Mouse (Mus musculus) ES-Bruce4 (cell line): ENCODE measurements around the gene Usf2. TPM values are rescaled to one million over a fixed set of nuclear protein-coding genes. Genes with fewer than 3 reads are reported as not detected.
A peak's percentile ranks its signal among the peaks of the same experiment; 100 is the strongest.

ENCODE experiments used
- H3K27ac ChIP-seq: 2 replicates; pipeline ENCODE4 v1.5.1; 2012; ENCODE audit warnings: low read length, inconsistent platforms; ENCODE audit not compliant: insufficient read depth
- H3K27me3 ChIP-seq: 2 replicates; pipeline ENCODE4 v1.6.1; 2012; ENCODE audit warnings: mild to moderate bottlenecking, low read length, inconsistent platforms; ENCODE audit not compliant: control insufficient read depth, poor library complexity, insufficient read depth, severe bottlenecking
- H3K36me3 ChIP-seq: 2 replicates; pipeline ENCODE4 v1.6.1; 2012; ENCODE audit warnings: inconsistent platforms, mild to moderate bottlenecking, low read length, moderate library complexity; ENCODE audit not compliant: control insufficient read depth, poor library complexity, insufficient read depth, severe bottlenecking
- H3K4me1 ChIP-seq: one replicate; pipeline ENCODE4 v1.8.1; 2011; ENCODE audit warnings: low read length; ENCODE audit not compliant: control insufficient read depth, insufficient read depth
- H3K4me3 ChIP-seq: 2 replicates; pipeline ENCODE4 v1.5.1; 2011; ENCODE audit warnings: low read depth, mild to moderate bottlenecking, low read length
- H3K9ac ChIP-seq: 2 replicates; pipeline ENCODE4 v1.6.1; 2012; ENCODE audit warnings: low read depth, mild to moderate bottlenecking, inconsistent platforms; ENCODE audit not compliant: poor library complexity, severe bottlenecking
- H3K9me3 ChIP-seq: replicated peaks from 2 replicates; pipeline ENCODE4 v1.6.1; 2012; ENCODE audit warnings: mild to moderate bottlenecking, low read length, inconsistent platforms; ENCODE audit not compliant: control insufficient read depth, poor library complexity, insufficient read depth, severe bottlenecking
- CTCF ChIP-seq: IDR thresholded peaks from one replicate; pipeline ENCODE4 v1.8.1; 2011; ENCODE audit warnings: low read depth, low read length
- EP300 ChIP-seq: IDR thresholded peaks from 2 replicates; pipeline ENCODE4 v1.6.1; 2011; ENCODE audit warnings: low read depth, low read length; ENCODE audit not compliant: insufficient read depth
- POLR2A ChIP-seq: IDR thresholded peaks from one replicate; pipeline ENCODE4 v1.8.1; 2011; ENCODE audit warnings: low read length; ENCODE audit not compliant: insufficient read depth
- polyA plus RNA-seq: library from polyadenylated mRNA; stranded (reverse); fragments of >200 nt; gene quantifications from 2 replicates; pipeline ENCODE4 v1.2.4, GENCODE M21; 2011; ENCODE audit warnings: low read depth; ENCODE audit not compliant: missing spikeins, insufficient read depth, insufficient read length

Usf2 gene
- polyA plus RNA-seq, 1 experiment, result 71.4 TPM

- H3K36me3 ChIP-seq, result no peaks in the 10 kb centered on the region
- H3K4me3 ChIP-seq, result no peak overlapping the region
- no peak overlapping the region for H3K27ac ChIP-seq
- no peak for TF ChIP-seq POLR2A
- no peak for TF ChIP-seq CTCF
- no peak for TF ChIP-seq EP300
- no peaks in the 10 kb centered on the region for H3K27me3 ChIP-seq
- no peaks in the 10 kb centered on the region for H3K4me1 ChIP-seq
- H3K9ac ChIP-seq, result no peak overlapping the region
- H3K9me3 ChIP-seq, result no peaks in the 10 kb centered on the region
Measured at GRCm38 (mm10) chr7:30988519-30989162, 32.0 kb upstream of the Usf2 start.

GRCm38 (mm10) chr7:30985357-30985756, 28.8 kb upstream of the Usf2 start:
- H3K27ac ChIP-seq, result no peak overlapping the region
- no peaks in the 10 kb centered on the region for H3K27me3 ChIP-seq
- TF ChIP-seq CTCF (no peak), EP300 (no peak), POLR2A (no peak)
- H3K36me3 ChIP-seq, result no peaks in the 10 kb centered on the region
- H3K9me3 ChIP-seq, result no peaks in the 10 kb centered on the region
- no peak overlapping the region for H3K9ac ChIP-seq
- no peaks in the 10 kb centered on the region for H3K4me1 ChIP-seq
- H3K4me3 ChIP-seq, result no peak overlapping the region

GRCm38 (mm10) chr7:30981703-30982102, 25.1 kb upstream of the Usf2 start:
- Histone ChIP-seq H3K4me3 (no peak overlapping the region), H3K27ac (no peak overlapping the region), H3K9me3 (no peaks in the 10 kb centered on the region), H3K9ac (no peak overlapping the region), H3K4me1 (no peaks in the 10 kb centered on the region), H3K36me3 (no peaks in the 10 kb centered on the region), H3K27me3 (no peaks in the 10 kb centered on the region)
- TF ChIP-seq CTCF (no peak), POLR2A (no peak), EP300 (no peak)

- Histone ChIP-seq H3K27me3 (no peaks in the 10 kb centered on the region), H3K9me3 (no peaks in the 10 kb centered on the region), H3K36me3 (no peaks in the 10 kb centered on the region; the same call in 1 of the 2 replicates), H3K4me3 (peak within 1 kb of the TSS; percentile 92), H3K4me1 (no peaks in the 10 kb centered on the region), H3K9ac (peak within 1 kb of the TSS; percentile 70), H3K27ac (peak within 1 kb of the TSS; percentile 62)
- peak; percentile 31; the same call in 1 of the 2 replicates for TF ChIP-seq EP300
- peak; percentile 88 for TF ChIP-seq CTCF
- no peak for TF ChIP-seq POLR2A
Measured at GRCm38 (mm10) chr7:30973501-30974289, 17.1 kb upstream of the Usf2 start, which contains the start of gene Fam187b. Gene Fam187b, plus strand, starts transcription at chr7:30973790.

- no peaks in the 10 kb centered on the region; the same call in 1 of the 2 replicates for H3K36me3 ChIP-seq
- TF ChIP-seq POLR2A, result peak; percentile 20
- no peak for TF ChIP-seq CTCF
- TF ChIP-seq EP300, result no peak
- no peaks in the 10 kb centered on the region for H3K4me1 ChIP-seq
- peak within 1 kb of the TSS; percentile 62 for H3K27ac ChIP-seq
- no peaks in the 10 kb centered on the region for H3K27me3 ChIP-seq
- H3K9me3 ChIP-seq, result no peaks in the 10 kb centered on the region
- H3K4me3 ChIP-seq, result peak within 1 kb of the TSS; percentile 92
- peak within 1 kb of the TSS; percentile 70 for H3K9ac ChIP-seq
Measured at GRCm38 (mm10) chr7:30973251-30973500, 16.6 kb upstream of the Usf2 start, which contains the start of gene Lsr. Gene Lsr, minus strand, starts transcription at chr7:30973464.
